Mouse (Mus musculus): ENCODE measurements around the gene Cyp4a32. TPM values are rescaled to one million over a fixed set of nuclear protein-coding genes. Genes with fewer than 3 reads are reported as not detected.
"Not testable (repeated sequence)": the region's sequence is repeated elsewhere in the genome, so short reads cannot be mapped to it uniquely, and the experiment has no call there.

Gene Cyp4a32
- polyA plus RNA-seq, 1 experiment from 2014 or later, result not detected

DNA sequence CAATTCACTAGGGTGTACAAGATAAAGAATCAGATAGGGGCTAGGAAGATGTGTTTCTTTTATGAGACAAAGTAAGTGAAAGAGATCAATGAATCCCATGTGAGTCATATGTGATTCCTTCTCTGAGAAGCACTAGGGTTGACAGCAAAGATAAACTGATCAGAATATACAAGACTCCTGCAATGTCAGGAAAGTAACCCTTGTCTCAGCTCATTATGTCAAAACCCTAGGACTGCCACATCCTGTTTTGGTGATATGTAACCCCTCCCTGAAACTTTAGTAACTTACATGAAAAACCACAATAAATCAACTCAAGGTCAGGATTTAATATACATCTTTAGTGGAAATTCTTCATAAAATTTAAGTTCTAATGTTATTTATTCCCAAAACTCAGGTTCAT is 13.2 kb downstream of the Cyp4a32 start:
- H3K9me3 ChIP-seq, result no peaks in the 10 kb centered on the region
- no peak overlapping the region for H3K4me2 ChIP-seq (replicated peaks)
- no peak overlapping the region for H3K9ac ChIP-seq
- H3K27ac ChIP-seq, result no peak overlapping the region
- no peaks in the 10 kb centered on the region for H3K27me3 ChIP-seq
- no peaks in the 10 kb centered on the region for H3K36me3 ChIP-seq
- no peaks in the 10 kb centered on the region for H3K4me1 ChIP-seq
- no peak overlapping the region for H3K4me3 ChIP-seq
- ATAC-seq (ENCODE audit: low FRiP score, low read depth), result no peak

DNA sequence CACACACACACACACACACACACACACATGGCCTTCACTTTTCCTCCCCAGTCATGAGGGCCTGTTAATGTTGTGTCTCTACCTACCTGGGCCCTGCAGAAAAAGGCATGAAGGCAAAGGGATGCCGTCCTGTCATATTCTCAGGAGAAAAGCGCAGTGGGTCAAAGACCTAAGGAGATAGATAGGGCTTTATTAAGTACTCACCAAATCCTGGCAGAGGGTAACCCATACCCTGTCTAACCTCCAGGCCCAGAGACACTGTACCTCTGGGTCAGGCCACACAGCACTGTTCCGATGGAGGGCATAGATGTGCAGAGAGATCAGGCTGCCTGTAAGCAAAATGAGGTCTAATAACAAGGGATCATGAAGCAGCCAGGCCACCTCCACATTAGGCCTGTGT is 24.8 kb downstream of the Cyp4a32 start:
- H3K36me3 ChIP-seq; H3K4me1 ChIP-seq; H3K9me3 ChIP-seq; H3K4me2 ChIP-seq (replicated peaks); H3K4me3 ChIP-seq; H3K9ac ChIP-seq; ATAC-seq (ENCODE audit: low FRiP score, low read depth); H3K27me3 ChIP-seq; H3K27ac ChIP-seq: not testable (repeated sequence)
- 89% methylated on average over 3 of the region's 3 CpGs for WGBS

DNA sequence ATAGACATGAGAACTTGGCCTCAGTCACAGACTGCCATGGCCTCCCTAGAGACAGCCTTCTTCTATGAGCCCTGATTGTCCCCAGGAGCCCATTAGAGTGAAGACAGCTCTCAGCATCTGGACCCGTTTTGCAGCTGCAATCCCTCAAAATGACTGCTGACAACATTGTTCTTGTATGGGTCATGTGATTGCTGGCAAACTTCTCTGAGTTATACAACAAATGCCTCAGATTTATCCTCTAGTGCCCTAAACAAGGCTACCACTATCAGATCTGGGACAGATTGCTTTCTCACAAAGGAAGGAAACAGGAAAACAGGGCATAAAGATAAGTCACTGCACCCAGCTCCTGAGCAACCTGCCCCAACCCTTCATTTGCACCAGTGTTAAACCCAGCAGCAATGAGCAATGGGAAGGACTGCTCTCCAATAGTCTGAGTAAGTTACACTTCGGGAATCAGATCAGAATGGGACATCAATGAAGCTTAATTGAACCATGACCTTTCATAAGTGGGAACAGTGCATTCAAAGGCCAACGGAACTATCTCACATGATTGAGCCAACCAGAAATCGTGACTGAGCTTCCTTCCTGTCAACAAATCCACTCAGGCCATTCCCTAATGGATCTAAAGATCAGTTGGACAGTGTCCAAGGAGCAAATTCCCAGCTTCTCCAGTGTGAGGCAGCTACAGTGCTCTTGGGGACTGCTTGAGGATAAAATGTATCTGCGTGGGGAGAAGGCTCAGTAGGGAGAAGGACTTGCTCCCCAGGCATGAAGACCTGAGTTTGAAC is 42.4 kb downstream of the Cyp4a32 start:
- no peak overlapping the region for H3K9ac ChIP-seq
- H3K4me3 ChIP-seq, result no peak overlapping the region
- H3K4me2 ChIP-seq (replicated peaks), result no peak overlapping the region
- WGBS, result 59% methylated on average over 5 of the region's 5 CpGs
- no peaks in the 10 kb centered on the region for H3K27me3 ChIP-seq
- no peaks in the 10 kb centered on the region for H3K9me3 ChIP-seq
- ATAC-seq (ENCODE audit: low FRiP score, low read depth), result no peak
- no peak overlapping the region for H3K27ac ChIP-seq
- no peaks in the 10 kb centered on the region for H3K36me3 ChIP-seq
- no peaks in the 10 kb centered on the region for H3K4me1 ChIP-seq

DNA sequence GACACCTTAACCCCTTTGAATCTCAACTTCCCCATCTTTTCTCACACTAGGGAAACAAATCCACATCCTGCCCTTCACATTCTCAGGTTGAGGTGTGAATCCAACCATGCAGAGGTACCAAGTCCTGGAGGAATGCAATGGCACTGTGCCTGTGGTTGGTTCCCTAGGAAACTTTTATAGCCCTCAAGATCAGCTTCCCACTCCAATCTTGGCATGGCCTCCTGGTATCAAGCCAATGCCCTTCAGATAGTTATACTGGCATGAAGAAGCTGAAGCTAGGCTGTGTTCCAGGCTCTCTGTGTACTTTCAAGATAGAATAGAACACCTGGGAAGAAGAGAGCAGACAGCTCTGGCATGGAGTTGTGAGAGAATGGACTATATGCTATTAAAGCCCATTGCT is 44.6 kb downstream of the Cyp4a32 start:
- no peak overlapping the region for H3K27ac ChIP-seq
- no peak overlapping the region for H3K9ac ChIP-seq
- no peaks in the 10 kb centered on the region for H3K4me1 ChIP-seq
- H3K27me3 ChIP-seq, result no peaks in the 10 kb centered on the region
- H3K36me3 ChIP-seq, result no peaks in the 10 kb centered on the region
- H3K9me3 ChIP-seq, result no peaks in the 10 kb centered on the region
- H3K4me3 ChIP-seq, result no peak overlapping the region
- no peak overlapping the region for H3K4me2 ChIP-seq (replicated peaks)
- no peak for ATAC-seq (ENCODE audit: low FRiP score, low read depth)

DNA sequence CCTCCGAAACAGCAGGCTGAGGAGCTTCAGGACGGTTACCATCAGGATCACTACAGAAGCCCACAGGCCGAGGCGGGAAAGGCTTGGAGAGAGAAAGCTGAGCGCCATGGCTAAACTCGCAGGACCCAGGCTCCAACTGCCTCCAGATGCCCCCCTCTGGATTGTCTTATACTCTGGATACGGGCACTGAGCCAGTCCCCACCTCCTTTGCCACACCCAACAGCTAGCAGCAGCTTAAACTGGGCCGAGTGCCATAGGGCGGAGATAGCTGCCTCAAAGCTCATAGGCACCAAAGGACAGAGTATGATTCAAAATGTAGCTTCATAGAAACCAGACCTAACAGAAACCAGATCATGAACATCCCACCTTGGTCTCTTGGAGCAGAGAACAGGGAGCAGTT is 46.8 kb downstream of the Cyp4a32 start, which contains the start of gene Cyp4b1:
Gene Cyp4b1 (minus strand): TSS at position 144 of the 400 bp plus-strand sequence.
- ATAC-seq (ENCODE audit: low FRiP score, low read depth), result no peak
- H3K27ac ChIP-seq, result no peak within 1 kb of the TSS
- WGBS, result 92% methylated on average over 9 of the region's 9 CpGs

DNA sequence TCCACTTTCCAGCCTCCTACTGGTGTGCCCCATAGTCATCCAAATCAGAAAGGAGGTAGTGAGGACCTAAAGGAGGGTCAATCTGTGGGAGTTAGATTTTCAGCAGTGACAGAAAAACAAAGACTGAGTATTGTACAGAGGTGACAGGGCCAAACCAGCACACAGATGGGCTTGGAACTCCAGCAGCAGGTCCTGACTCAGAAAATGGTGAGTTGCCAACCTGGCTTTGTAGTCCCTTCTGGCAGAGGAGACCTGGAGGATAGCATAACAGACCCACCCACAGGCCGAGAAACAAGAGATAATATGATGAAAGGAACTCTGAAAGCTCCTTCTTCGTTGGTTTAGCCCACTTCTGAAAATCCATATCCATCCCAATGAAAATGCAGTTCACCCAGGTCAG is 48.0 kb downstream of the Cyp4a32 start:
- no peak overlapping the region for H3K4me3 ChIP-seq
- no peaks in the 10 kb centered on the region for H3K9me3 ChIP-seq
- 77% methylated on average over 2 of the region's 2 CpGs for WGBS
- H3K27me3 ChIP-seq, result no peaks in the 10 kb centered on the region
- H3K9ac ChIP-seq, result no peak overlapping the region
- ATAC-seq (ENCODE audit: low FRiP score, low read depth), result no peak
- H3K4me1 ChIP-seq, result no peaks in the 10 kb centered on the region
- H3K4me2 ChIP-seq (replicated peaks), result no peak overlapping the region
- no peaks in the 10 kb centered on the region for H3K36me3 ChIP-seq
- no peak overlapping the region for H3K27ac ChIP-seq

More for the DNA sequence above, 46.8 kb downstream of the Cyp4a32 start, which contains the start of gene Cyp4b1:
- no peaks in the 10 kb centered on the region for H3K36me3 ChIP-seq
- H3K9ac ChIP-seq, result no peak within 1 kb of the TSS
- no peaks in the 10 kb centered on the region for H3K4me1 ChIP-seq
- H3K27me3 ChIP-seq, result no peaks in the 10 kb centered on the region
- H3K9me3 ChIP-seq, result no peaks in the 10 kb centered on the region
- no peak within 1 kb of the TSS for H3K4me3 ChIP-seq
- no peak within 1 kb of the TSS for H3K4me2 ChIP-seq (replicated peaks)

DNA sequence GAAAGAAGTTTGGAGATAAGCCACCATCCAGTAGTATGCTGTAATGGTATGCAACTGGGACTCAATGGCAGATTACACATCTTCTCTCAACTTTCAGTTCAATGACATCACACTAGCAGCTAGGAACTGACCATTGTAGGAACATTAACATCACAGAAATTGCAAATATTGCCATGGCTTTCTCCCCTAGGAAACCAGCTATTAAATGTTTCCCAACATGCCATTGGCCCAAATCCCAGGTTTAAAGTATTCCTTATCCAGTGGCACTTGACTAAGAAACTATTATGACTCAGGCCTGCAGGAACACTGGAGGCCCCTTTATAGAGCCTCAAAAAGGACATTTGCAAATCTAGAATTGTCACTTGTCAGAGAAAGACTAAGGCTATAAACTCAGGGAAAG is 48.6 kb downstream of the Cyp4a32 start:
- Histone ChIP-seq H3K4me2 (replicated peaks) (no peak overlapping the region), H3K4me1 (no peaks in the 10 kb centered on the region), H3K36me3 (no peaks in the 10 kb centered on the region), H3K4me3 (no peak overlapping the region), H3K27ac (no peak overlapping the region), H3K9me3 (no peaks in the 10 kb centered on the region), H3K9ac (no peak overlapping the region), H3K27me3 (no peaks in the 10 kb centered on the region)
- no peak for ATAC-seq (ENCODE audit: low FRiP score, low read depth)

DNA sequence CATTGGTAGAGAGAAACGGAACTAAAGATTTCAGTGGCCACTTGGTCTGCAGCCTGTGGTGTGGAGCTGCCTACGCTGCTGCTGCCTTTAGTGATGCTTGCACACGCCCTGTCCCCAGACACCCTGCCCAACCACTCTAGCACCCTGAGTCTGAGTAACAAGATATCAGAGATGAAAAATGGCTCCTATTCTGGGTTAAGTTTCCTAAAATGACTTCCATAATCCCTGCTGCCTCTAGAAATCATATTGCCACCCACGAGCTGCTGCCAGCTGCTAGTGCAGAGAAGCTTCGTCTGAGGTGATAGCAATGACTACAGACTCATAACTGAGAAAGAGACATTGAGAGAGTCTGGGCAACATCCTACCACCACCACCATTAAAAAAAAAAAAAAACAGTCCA is 50.1 kb downstream of the Cyp4a32 start:
- no peak overlapping the region for H3K27ac ChIP-seq
- 86% methylated on average over 5 of the region's 5 CpGs for WGBS
- H3K27me3 ChIP-seq, result no peaks in the 10 kb centered on the region
- no peaks in the 10 kb centered on the region for H3K4me1 ChIP-seq
- H3K9me3 ChIP-seq, result no peaks in the 10 kb centered on the region
- no peak overlapping the region for H3K4me2 ChIP-seq (replicated peaks)
- H3K4me3 ChIP-seq, result no peak overlapping the region
- no peaks in the 10 kb centered on the region for H3K36me3 ChIP-seq
- ATAC-seq (ENCODE audit: low FRiP score, low read depth), result no peak
- H3K9ac ChIP-seq, result no peak overlapping the region

DNA sequence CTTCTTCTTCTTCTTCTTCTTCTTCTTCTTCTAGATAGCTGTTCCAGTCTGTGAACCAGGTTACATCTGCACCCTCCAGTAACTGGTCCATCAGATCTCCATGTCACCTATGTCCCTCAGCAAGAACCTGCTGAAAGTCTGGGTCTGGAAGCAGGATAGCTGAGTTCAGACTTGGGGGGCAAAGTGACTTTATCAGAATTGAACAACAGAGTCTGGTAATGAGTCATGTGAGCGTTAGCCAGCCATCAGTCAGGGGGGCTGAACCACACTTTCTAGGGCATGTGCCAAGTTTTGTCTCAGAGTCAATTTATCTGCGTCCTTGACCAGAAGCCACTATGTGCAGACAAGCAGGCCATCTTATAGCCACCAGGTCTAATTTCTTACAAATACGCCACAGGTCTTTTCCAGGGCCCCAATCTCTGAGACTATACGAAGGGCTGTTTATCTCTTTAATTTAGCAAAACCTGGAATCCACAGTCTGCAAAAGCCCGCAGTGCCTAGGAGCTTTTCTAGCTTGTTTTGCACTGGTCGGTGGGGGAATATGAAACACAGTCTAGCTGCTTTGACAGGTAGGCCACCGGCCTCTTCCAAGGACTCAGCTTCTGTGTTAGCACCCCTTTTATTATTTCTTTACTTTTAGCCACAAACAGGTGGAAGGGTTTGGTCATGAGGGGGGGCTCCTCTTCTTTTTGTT is 55.2 kb downstream of the Cyp4a32 start:
- 88% methylated on average over 7 of the region's 7 CpGs for WGBS

DNA sequence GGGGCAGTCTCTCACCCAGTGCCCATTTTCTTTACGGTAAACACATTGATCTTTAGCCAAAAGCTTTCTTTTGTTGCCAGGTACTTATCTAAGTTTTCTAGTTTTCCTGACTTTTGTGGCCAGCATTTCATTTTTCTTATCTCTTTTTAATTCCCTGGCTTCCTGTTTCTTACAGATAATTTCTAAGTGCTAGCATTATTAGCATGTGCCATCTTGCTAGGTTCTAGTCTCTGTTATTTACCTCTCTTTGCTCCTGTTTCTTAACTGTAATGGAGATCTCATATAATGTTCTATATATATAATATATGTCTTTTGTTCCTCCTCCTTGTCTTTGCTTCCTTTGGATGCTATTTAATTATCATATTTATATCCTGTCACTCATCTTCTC is 55.8 kb downstream of the Cyp4a32 start:
- not testable (repeated sequence) for H3K9ac ChIP-seq; H3K27ac ChIP-seq; H3K4me3 ChIP-seq; ATAC-seq (ENCODE audit: low FRiP score, low read depth); H3K36me3 ChIP-seq; H3K4me2 ChIP-seq (replicated peaks); H3K4me1 ChIP-seq; H3K9me3 ChIP-seq; H3K27me3 ChIP-seq
- WGBS, result 96% methylated on average over 1 of the region's 1 CpGs

More for the DNA sequence above, 55.2 kb downstream of the Cyp4a32 start:
- H3K9ac ChIP-seq; H3K27ac ChIP-seq; H3K36me3 ChIP-seq; H3K4me2 ChIP-seq (replicated peaks); H3K27me3 ChIP-seq; H3K9me3 ChIP-seq; H3K4me1 ChIP-seq; H3K4me3 ChIP-seq; ATAC-seq (ENCODE audit: low FRiP score, low read depth): not testable (repeated sequence)

DNA sequence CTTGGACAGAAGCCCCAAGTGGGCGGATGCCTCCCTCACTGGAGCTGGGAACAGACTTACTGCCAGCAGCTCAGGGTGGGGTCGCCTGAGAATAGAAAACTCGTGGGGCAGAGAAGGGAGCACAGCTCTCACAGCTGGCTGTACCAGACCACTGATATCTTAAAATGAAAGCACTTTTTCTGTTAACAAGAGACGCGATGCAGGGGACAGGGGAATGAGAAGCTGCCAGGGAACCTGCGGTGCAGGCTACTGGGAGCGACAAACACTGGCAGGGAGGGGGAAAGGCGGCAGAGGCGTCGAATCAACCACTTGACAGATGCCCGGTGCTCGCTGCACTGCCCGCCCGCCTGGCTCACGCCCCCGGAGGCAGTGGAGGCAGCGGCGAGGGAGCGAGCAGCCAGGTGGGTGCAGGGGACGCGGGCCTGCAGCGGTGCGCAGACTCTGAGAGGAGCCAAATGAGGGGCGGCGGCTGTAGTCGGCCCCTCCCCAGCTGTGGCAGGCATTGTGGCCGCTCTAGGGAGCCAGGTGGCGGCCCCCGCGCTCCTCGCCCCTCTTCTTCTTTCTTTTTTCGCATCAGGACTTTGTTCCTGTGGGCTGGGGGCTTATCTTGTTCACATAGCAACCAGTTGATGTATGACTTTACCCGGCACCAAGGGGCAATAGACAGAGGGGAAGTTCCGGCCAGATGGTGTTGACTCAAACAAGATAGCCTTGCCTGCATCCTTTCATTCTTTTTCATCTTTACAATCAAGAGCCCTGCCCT is 56.5 kb downstream of the Cyp4a32 start:
- Histone ChIP-seq H3K36me3 (no peaks in the 10 kb centered on the region), H3K27ac (no peak overlapping the region), H3K27me3 (peaks cover 7% of the 10 kb centered on the region; the same call in 1 of the 2 replicates), H3K9ac (peak overlapping the region; percentile 60), H3K4me3 (peak overlapping the region; percentile 46), H3K4me1 (peaks cover 4% of the 10 kb centered on the region; the same call in 1 of the 2 replicates), H3K9me3 (no peaks in the 10 kb centered on the region), H3K4me2 (replicated peaks) (peak overlapping the region; percentile 86)
- 2% methylated on average over 33 of the region's 34 CpGs for WGBS
- ATAC-seq (ENCODE audit: low FRiP score, low read depth), result no peak

DNA sequence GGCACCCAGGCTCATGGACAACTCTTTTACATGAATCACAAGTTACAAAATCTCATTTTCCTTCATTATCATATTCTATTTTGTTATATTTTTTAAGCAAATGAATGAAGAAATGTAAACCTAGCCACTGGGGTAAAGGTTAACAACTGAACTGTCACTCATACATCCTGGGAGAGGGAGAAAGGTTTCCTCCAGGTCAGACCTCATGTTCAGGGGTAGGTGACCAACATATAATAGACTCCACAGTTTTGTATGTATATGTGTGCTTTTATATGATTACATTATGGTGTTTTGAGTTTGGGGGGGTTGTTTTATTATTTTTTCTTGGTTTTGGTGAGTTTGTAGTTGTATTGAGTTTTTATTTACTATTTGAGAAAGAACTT is 57.1 kb downstream of the Cyp4a32 start:
- Histone ChIP-seq H3K9me3 (no peaks in the 10 kb centered on the region), H3K4me3 (no peak overlapping the region), H3K27me3 (peaks cover 7% of the 10 kb centered on the region; the same call in 1 of the 2 replicates), H3K4me2 (replicated peaks) (peak overlapping the region; percentile 86; the same call in 1 of the 2 replicates), H3K4me1 (peaks cover 4% of the 10 kb centered on the region; the same call in 1 of the 2 replicates), H3K9ac (no peak overlapping the region), H3K27ac (no peak overlapping the region), H3K36me3 (no peaks in the 10 kb centered on the region)
- no peak for ATAC-seq (ENCODE audit: low FRiP score, low read depth)

Measured in limb, embryonic 13.5 days (tissue).